Mouse (Mus musculus) limb, embryonic 12.5 days (tissue): ENCODE measurements at regions not wholly inside any gene's neighbourhood (a gene's known extent, or its start where the extent isn't known, plus 50 kb on each side); places are given as distances from the start of the nearest gene placed in this dataset.
A peak's percentile ranks its signal among the peaks of the same experiment; 100 is the strongest.

Experiments used
- ATAC-seq: fragments of 200-750 bp; cut with Nextera tagmentation; 2 replicates; pipeline ENCODE4 v1.8.0; 2017; ENCODE audit warnings: low read depth, moderate TSS enrichment; ENCODE audit not compliant: insufficient number of reproducible peaks, insufficient read depth, low FRiP score, low TSS enrichment
- H3K27ac ChIP-seq: fragments of 300-500 bp; sonication (generic); 2 replicates; pipeline ENCODE4 v1.5.1; 2016; ENCODE audit warnings: mild to moderate bottlenecking, moderate library complexity
- H3K27me3 ChIP-seq: fragments of 300-500 bp; sonication (generic); 2 replicates; pipeline ENCODE4 v1.6.1; 2016; ENCODE audit warnings: mild to moderate bottlenecking, moderate library complexity
- H3K36me3 ChIP-seq: fragments of 300-500 bp; sonication (generic); 2 replicates; pipeline ENCODE4 v1.6.1; 2016; ENCODE audit warnings: mild to moderate bottlenecking, moderate library complexity
- H3K4me1 ChIP-seq: fragments of 300-500 bp; sonication (generic); replicated peaks from 2 replicates; pipeline ENCODE4 v1.6.1; 2016
- H3K4me2 ChIP-seq: fragments of 300-500 bp; sonication (generic); 2 replicates; pipeline ENCODE4 v1.6.1; 2016; ENCODE audit warnings: mild to moderate bottlenecking, moderate library complexity
- H3K4me3 ChIP-seq: fragments of 300-500 bp; sonication (generic); replicated peaks from 2 replicates; pipeline ENCODE4 v1.5.1; 2016; ENCODE audit warnings: mild to moderate bottlenecking
- H3K9ac ChIP-seq: fragments of 300-500 bp; sonication (generic); replicated peaks from 2 replicates; pipeline ENCODE4 v1.6.1; 2016; ENCODE audit warnings: mild to moderate bottlenecking, moderate library complexity
- H3K9me3 ChIP-seq: fragments of 300-500 bp; sonication (generic); 2 replicates; pipeline ENCODE4 v1.6.1; 2016; ENCODE audit warnings: mild to moderate bottlenecking, moderate library complexity
- WGBS: fragments of 180-500 bp; shearing (Covaris S2); methylation state at CpG from one replicate; pipeline ENCODE4 v1.1.7; 2016; 5-methylcytosine and 5-hydroxymethylcytosine counted together

GRCm38 (mm10) chr8:42144685-42145084 lies 727.8 kb upstream of the Frg1 start:
- no peaks in the 10 kb centered on the region for H3K9me3 ChIP-seq
- no peak for ATAC-seq
- 50% methylated on average over 5 of the region's 5 CpGs for WGBS
- no peaks in the 10 kb centered on the region for H3K36me3 ChIP-seq
- no peaks in the 10 kb centered on the region for H3K27me3 ChIP-seq
- no peak overlapping the region for H3K9ac ChIP-seq
- peak overlapping the region; percentile 13; the same call in 1 of the 2 replicates for H3K4me2 ChIP-seq
- H3K4me1 ChIP-seq, result peaks cover 9% of the 10 kb centered on the region; the same call in 1 of the 2 replicates
- H3K27ac ChIP-seq, result no peak overlapping the region
- H3K4me3 ChIP-seq, result no peak overlapping the region

GRCm38 (mm10) chr8:42144220-42144619 lies 727.3 kb upstream of the Frg1 start:
- WGBS, result 34% methylated on average over 8 of the region's 8 CpGs
- no peak overlapping the region for H3K4me3 ChIP-seq
- H3K9ac ChIP-seq, result no peak overlapping the region
- H3K36me3 ChIP-seq, result no peaks in the 10 kb centered on the region
- no peaks in the 10 kb centered on the region for H3K27me3 ChIP-seq
- H3K9me3 ChIP-seq, result no peaks in the 10 kb centered on the region
- no peak overlapping the region for H3K27ac ChIP-seq
- peaks cover 9% of the 10 kb centered on the region; the same call in 1 of the 2 replicates for H3K4me1 ChIP-seq
- peak overlapping the region; percentile 13; the same call in 1 of the 2 replicates for H3K4me2 ChIP-seq
- no peak for ATAC-seq

GRCm38 (mm10) chr8:42107582-42107981 lies 690.7 kb upstream of the Frg1 start:
- H3K36me3 ChIP-seq, result no peaks in the 10 kb centered on the region
- no peak overlapping the region for H3K9ac ChIP-seq
- 77% methylated on average over 2 of the region's 2 CpGs for WGBS
- no peaks in the 10 kb centered on the region for H3K9me3 ChIP-seq
- no peaks in the 10 kb centered on the region for H3K27me3 ChIP-seq
- H3K27ac ChIP-seq, result no peak overlapping the region
- H3K4me2 ChIP-seq, result no peak overlapping the region
- no peak for ATAC-seq
- H3K4me1 ChIP-seq, result no peaks in the 10 kb centered on the region
- H3K4me3 ChIP-seq, result no peak overlapping the region

- Histone ChIP-seq H3K27ac (no peak overlapping the region), H3K4me3 (no peak overlapping the region), H3K4me1 (no peaks in the 10 kb centered on the region), H3K9me3 (no peaks in the 10 kb centered on the region), H3K36me3 (no peaks in the 10 kb centered on the region), H3K27me3 (no peaks in the 10 kb centered on the region), H3K4me2 (no peak overlapping the region), H3K9ac (no peak overlapping the region)
- WGBS, result 62% methylated on average over 1 of the region's 1 CpGs
- ATAC-seq, result no peak
These were observed 652.4 kb upstream of the Frg1 start for GRCm38 (mm10) chr8:42069314-42069713.

- no peaks in the 10 kb centered on the region for H3K9me3 ChIP-seq
- 8% methylated on average over 5 of the region's 5 CpGs for WGBS
- no peak overlapping the region for H3K9ac ChIP-seq
- no peak for ATAC-seq
- no peaks in the 10 kb centered on the region for H3K27me3 ChIP-seq
- H3K4me1 ChIP-seq, result peaks cover 20% of the 10 kb centered on the region
- H3K4me3 ChIP-seq, result no peak overlapping the region
- no peak overlapping the region for H3K27ac ChIP-seq
- H3K4me2 ChIP-seq, result no peak overlapping the region
- H3K36me3 ChIP-seq, result no peaks in the 10 kb centered on the region
These were observed 626.7 kb upstream of the Frg1 start for GRCm38 (mm10) chr8:42043526-42043925.

- H3K9me3 ChIP-seq, result no peaks in the 10 kb centered on the region
- H3K27ac ChIP-seq, result no peak overlapping the region
- no peak for ATAC-seq
- 87% methylated on average over 2 of the region's 2 CpGs for WGBS
- peaks cover 15% of the 10 kb centered on the region for H3K4me1 ChIP-seq
- H3K4me3 ChIP-seq, result no peak overlapping the region
- no peak overlapping the region for H3K9ac ChIP-seq
- H3K36me3 ChIP-seq, result no peaks in the 10 kb centered on the region
- H3K4me2 ChIP-seq, result no peak overlapping the region
- no peaks in the 10 kb centered on the region for H3K27me3 ChIP-seq
These were observed 622.4 kb upstream of the Frg1 start for GRCm38 (mm10) chr8:42039245-42039644.

- Histone ChIP-seq H3K36me3 (no peaks in the 10 kb centered on the region), H3K4me3 (no peak overlapping the region), H3K27ac (no peak overlapping the region), H3K9me3 (no peaks in the 10 kb centered on the region), H3K4me2 (no peak overlapping the region), H3K27me3 (no peaks in the 10 kb centered on the region), H3K4me1 (no peaks in the 10 kb centered on the region), H3K9ac (no peak overlapping the region)
- ATAC-seq, result no peak
- 92% methylated on average over 1 of the region's 1 CpGs for WGBS
These were observed 610.1 kb upstream of the Frg1 start for GRCm38 (mm10) chr8:42026934-42027333.

GRCm38 (mm10) chr8:42017786-42018185 lies 600.9 kb upstream of the Frg1 start:
- Histone ChIP-seq H3K36me3 (no peaks in the 10 kb centered on the region), H3K4me1 (0 out of 2 replicates have a peak, but pooled peaks cover 6% of the 10 kb centered on the region), H3K4me3 (no peak overlapping the region), H3K9ac (no peak overlapping the region), H3K27me3 (no peaks in the 10 kb centered on the region), H3K9me3 (no peaks in the 10 kb centered on the region), H3K4me2 (no peak overlapping the region), H3K27ac (no peak overlapping the region)
- WGBS, result 17% methylated on average over 3 of the region's 3 CpGs
- no peak for ATAC-seq

- no peak for ATAC-seq
- no peak overlapping the region for H3K27ac ChIP-seq
- H3K27me3 ChIP-seq, result no peaks in the 10 kb centered on the region
- no peak overlapping the region for H3K4me3 ChIP-seq
- H3K9me3 ChIP-seq, result no peaks in the 10 kb centered on the region
- no peak overlapping the region for H3K9ac ChIP-seq
- no peaks in the 10 kb centered on the region for H3K36me3 ChIP-seq
- H3K4me2 ChIP-seq, result no peak overlapping the region
- H3K4me1 ChIP-seq, result no peaks in the 10 kb centered on the region
These were observed 586.3 kb upstream of the Frg1 start for GRCm38 (mm10) chr8:42003170-42003569.

- peaks cover 26% of the 10 kb centered on the region for H3K4me1 ChIP-seq
- 0 out of 2 replicates have a peak, but pooled peaks have one; percentile 24 for ATAC-seq
- H3K4me3 ChIP-seq, result no peak overlapping the region
- no peaks in the 10 kb centered on the region for H3K9me3 ChIP-seq
- no peak overlapping the region for H3K27ac ChIP-seq
- H3K9ac ChIP-seq, result no peak overlapping the region
- no peaks in the 10 kb centered on the region for H3K27me3 ChIP-seq
- H3K4me2 ChIP-seq, result peak overlapping the region; percentile 5
- no peaks in the 10 kb centered on the region for H3K36me3 ChIP-seq
- 17% methylated on average over 8 of the region's 8 CpGs for WGBS
These were observed 572.2 kb upstream of the Frg1 start for GRCm38 (mm10) chr8:41989040-41989501.

GRCm38 (mm10) chr8:41988216-41988615 lies 571.3 kb upstream of the Frg1 start:
- H3K4me3 ChIP-seq, result no peak overlapping the region
- peaks cover 26% of the 10 kb centered on the region for H3K4me1 ChIP-seq
- H3K27ac ChIP-seq, result peak overlapping the region; percentile 62; the same call in 1 of the 2 replicates
- H3K4me2 ChIP-seq, result peak overlapping the region; percentile 5; the same call in 1 of the 2 replicates
- no peaks in the 10 kb centered on the region for H3K27me3 ChIP-seq
- no peaks in the 10 kb centered on the region for H3K9me3 ChIP-seq
- WGBS, result 10% methylated on average over 5 of the region's 5 CpGs
- no peak for ATAC-seq
- H3K36me3 ChIP-seq, result no peaks in the 10 kb centered on the region
- H3K9ac ChIP-seq, result no peak overlapping the region

GRCm38 (mm10) chr8:41987417-41987816 lies 570.5 kb upstream of the Frg1 start:
- ATAC-seq, result no peak

More at GRCm38 (mm10) chr8:41987417-41987816, 570.5 kb upstream of the Frg1 start:
- no peaks in the 10 kb centered on the region for H3K9me3 ChIP-seq
- H3K4me2 ChIP-seq, result 0 out of 2 replicates have a peak overlapping the region, but pooled peaks have one; percentile 5
- no peaks in the 10 kb centered on the region for H3K36me3 ChIP-seq
- H3K27ac ChIP-seq, result peak overlapping the region; percentile 62
- peaks cover 26% of the 10 kb centered on the region for H3K4me1 ChIP-seq
- H3K9ac ChIP-seq, result no peak overlapping the region
- H3K27me3 ChIP-seq, result no peaks in the 10 kb centered on the region
- no peak overlapping the region for H3K4me3 ChIP-seq
